Mouse (Mus musculus) midbrain, postnatal 0 days (tissue): ENCODE measurements around the gene Iqschfp. TPM values are rescaled to one million over a fixed set of nuclear protein-coding genes. Genes with fewer than 3 reads are reported as not detected.

Source experiments
- ATAC-seq: fragments of 200-750 bp; cut with Nextera tagmentation; 2 replicates; pipeline ENCODE4 v1.8.0; 2017; ENCODE audit warnings: moderate number of reproducible peaks, mild to moderate bottlenecking, moderate TSS enrichment, moderate library complexity; ENCODE audit not compliant: low FRiP score
- DNase-seq: peaks from one replicate; pipeline ENCODE4 v3.0.0-alpha.2; 2015; ENCODE audit warnings: low spot score
- H3K27ac ChIP-seq: fragments of 300-500 bp; sonication (generic); 2 replicates; pipeline ENCODE4 v1.5.1; 2014; ENCODE audit warnings: low read depth, mild to moderate bottlenecking, low read length, mixed read lengths
- H3K27me3 ChIP-seq: fragments of 300-500 bp; sonication (generic); 2 replicates; pipeline ENCODE4 v1.6.1; 2014; ENCODE audit warnings: low read length, control low read depth, mixed read lengths; ENCODE audit not compliant: insufficient read depth
- H3K36me3 ChIP-seq: fragments of 300-500 bp; sonication (generic); 2 replicates; pipeline ENCODE4 v1.6.1; 2014; ENCODE audit warnings: low read length, control low read depth, mixed read lengths; ENCODE audit not compliant: insufficient read depth
- H3K4me1 ChIP-seq: fragments of 300-500 bp; sonication (generic); 2 replicates; pipeline ENCODE4 v1.6.1; 2014; ENCODE audit warnings: mild to moderate bottlenecking, control low read depth, antibody characterized with exemption, low read length, mixed read lengths; ENCODE audit not compliant: insufficient read depth
- H3K4me2 ChIP-seq: fragments of 300-500 bp; sonication (generic); 2 replicates; pipeline ENCODE4 v1.6.1; 2014; ENCODE audit warnings: low read depth, mild to moderate bottlenecking, low read length, mixed read lengths; ENCODE audit not compliant: poor library complexity, severe bottlenecking
- H3K4me3 ChIP-seq: fragments of 300-500 bp; sonication (generic); 2 replicates; pipeline ENCODE4 v1.5.1; 2014; ENCODE audit warnings: low read depth, mild to moderate bottlenecking, low read length, moderate library complexity
- H3K9ac ChIP-seq: fragments of 300-500 bp; sonication (generic); replicated peaks from 2 replicates; pipeline ENCODE4 v1.6.1; 2014; ENCODE audit warnings: mild to moderate bottlenecking, low read length, moderate library complexity, mixed read lengths; ENCODE audit not compliant: poor library complexity, severe bottlenecking
- H3K9me3 ChIP-seq: fragments of 300-500 bp; sonication (generic); 2 replicates; pipeline ENCODE4 v1.6.1; 2016; ENCODE audit warnings: low read length, control low read depth
- CTCF ChIP-seq: IDR thresholded peaks from 2 replicates; pipeline ENCODE4 v1.5.1; 2016; ENCODE audit warnings: antibody characterized with exemption, mild to moderate bottlenecking
- WGBS: fragments of 180-500 bp; shearing (Covaris S2); extraction: QIAGEN DNeasy Blood & Tissue Kit; methylation state at CpG from one replicate; pipeline ENCODE4 v1.1.7; 2014; 5-methylcytosine and 5-hydroxymethylcytosine counted together
- polyA plus RNA-seq: library from polyadenylated mRNA; unstranded; fragments of >200 nt; fragmentation: Nextera tagmentation; extraction: Ambion mirVana; gene quantifications from 2 replicates; pipeline ENCODE4 v1.2.1, GENCODE M21; 2015
- total RNA-seq: library from RNA; depleted of rRNA; stranded (reverse); fragments of >200 nt; gene quantifications from 2 replicates; pipeline ENCODE4 v1.2.3, GENCODE M21; 2014

Iqschfp gene
- total and polyA plus RNA-seq, 2 experiments from 2014 or later: 4.5 to 5.7 TPM

GRCm38 (mm10) chr3:68064731-68065130 lies 172.7 kb downstream of the Iqschfp start, which contains the start of gene Schip1:
Schip1 (plus strand) TSS chr3:68064802.
- H3K4me1 ChIP-seq: no peaks in the 10 kb centered on the region
- TF ChIP-seq CTCF: no peak
- ATAC-seq (no peak), DNase-seq (no peak)
- H3K4me2 ChIP-seq: no peak within 1 kb of the TSS
- no peak within 1 kb of the TSS for H3K4me3 ChIP-seq
- H3K9ac ChIP-seq: no peak within 1 kb of the TSS
- WGBS: 44% methylated on average over 12 of the region's 12 CpGs
- H3K27me3 ChIP-seq: no peaks in the 10 kb centered on the region
- no peaks in the 10 kb centered on the region for H3K9me3 ChIP-seq
- no peak within 1 kb of the TSS for H3K27ac ChIP-seq
- H3K36me3 ChIP-seq: no peaks in the 10 kb centered on the region

DNA sequence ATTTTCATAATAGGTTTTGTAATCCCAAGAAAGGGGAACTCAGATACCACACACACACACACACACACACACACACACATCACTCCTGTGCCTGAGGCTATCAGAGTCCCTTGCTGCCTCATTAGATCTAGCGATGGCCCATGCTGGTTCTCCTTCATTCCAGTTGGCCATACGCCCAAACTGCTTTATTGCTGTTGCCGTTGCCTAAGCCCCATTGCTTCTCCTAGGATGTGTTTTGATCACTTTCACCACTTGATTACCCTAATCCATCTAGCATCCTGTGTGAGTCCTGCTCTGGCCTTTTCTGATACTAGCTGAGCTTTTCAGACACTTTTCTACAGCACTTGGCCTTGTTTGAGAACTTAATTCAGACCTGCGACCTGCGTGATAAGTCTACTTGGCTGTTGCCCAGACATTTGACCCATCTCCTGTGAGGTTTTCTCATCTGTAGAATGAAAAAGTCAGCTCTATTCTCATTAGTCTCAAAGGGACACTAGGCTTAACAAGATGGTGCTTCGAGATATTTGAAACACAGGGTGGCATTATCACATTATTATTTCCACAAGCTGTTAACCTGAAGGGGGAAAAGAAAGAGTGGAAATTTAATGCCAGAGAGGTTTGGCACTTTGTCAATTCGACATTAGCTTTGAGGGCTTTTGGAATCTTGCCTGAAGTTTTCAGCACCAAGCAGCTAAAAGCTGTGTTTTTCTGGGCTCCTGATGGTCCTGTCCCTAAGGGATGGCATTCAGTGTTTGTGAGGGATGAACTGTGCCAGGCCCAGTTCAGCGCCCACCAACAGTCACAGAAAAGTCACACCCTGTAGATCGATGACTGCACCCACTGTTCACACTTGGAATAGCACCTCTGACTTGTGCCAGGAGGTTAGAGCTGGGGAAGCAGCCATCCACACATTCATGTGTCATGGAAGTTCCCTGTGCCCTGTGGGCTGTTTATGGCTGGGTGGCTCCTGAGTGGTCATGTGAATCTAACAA lies 179.7 kb downstream of the Iqschfp start:
- Histone ChIP-seq H3K4me3 (no peak overlapping the region), H3K9ac (no peak overlapping the region), H3K9me3 (no peaks in the 10 kb centered on the region), H3K4me2 (no peak overlapping the region), H3K27me3 (no peaks in the 10 kb centered on the region), H3K27ac (no peak overlapping the region), H3K4me1 (no peaks in the 10 kb centered on the region; the same call in 1 of the 2 replicates), H3K36me3 (no peaks in the 10 kb centered on the region)
- DNase-seq (peak; percentile 87), ATAC-seq (peak; percentile 56; the same call in 1 of the 2 replicates)
- WGBS: 51% methylated on average over 9 of the region's 9 CpGs
- TF ChIP-seq CTCF: peak; percentile 10; the same call in 1 of the 2 replicates

GRCm38 (mm10) chr3:68077406-68077805 lies 185.4 kb downstream of the Iqschfp start:
- no peak overlapping the region for H3K27ac ChIP-seq
- H3K27me3 ChIP-seq: no peaks in the 10 kb centered on the region
- no peaks in the 10 kb centered on the region; the same call in 1 of the 2 replicates for H3K4me1 ChIP-seq
- H3K36me3 ChIP-seq: no peaks in the 10 kb centered on the region
- no peaks in the 10 kb centered on the region for H3K9me3 ChIP-seq
- H3K4me3 ChIP-seq: no peak overlapping the region
- no peak for DNase-seq
- no peak overlapping the region for H3K9ac ChIP-seq
- ATAC-seq: no peak
- no peak overlapping the region for H3K4me2 ChIP-seq
- 81% methylated on average over 4 of the region's 4 CpGs for WGBS
- TF ChIP-seq CTCF: no peak

DNA sequence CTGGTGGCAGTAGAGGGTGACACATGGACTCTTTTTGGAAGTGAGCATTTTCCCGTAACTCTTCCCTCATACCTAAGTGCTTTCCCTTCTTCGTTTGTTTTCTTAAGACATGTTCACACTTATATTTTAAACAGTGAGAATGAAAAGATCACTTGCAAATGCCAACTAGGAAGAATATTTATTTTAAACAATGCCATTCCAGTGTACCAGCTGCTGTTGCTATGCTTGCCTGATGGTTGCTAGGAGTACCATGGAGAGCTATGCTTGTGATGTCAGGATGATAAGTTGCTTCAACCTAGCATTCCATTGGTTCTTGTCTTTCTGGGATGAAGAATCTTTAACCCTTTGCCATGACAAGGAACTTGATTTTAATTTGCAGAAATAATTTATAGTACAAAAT lies 193.0 kb downstream of the Iqschfp start:
- Histone ChIP-seq H3K27ac (no peak overlapping the region), H3K36me3 (no peaks in the 10 kb centered on the region), H3K4me3 (no peak overlapping the region), H3K9ac (no peak overlapping the region), H3K27me3 (no peaks in the 10 kb centered on the region), H3K4me1 (no peaks in the 10 kb centered on the region), H3K4me2 (no peak overlapping the region), H3K9me3 (no peaks in the 10 kb centered on the region)
- no peak for DNase-seq
- no peak for ATAC-seq
- no peak for TF ChIP-seq CTCF
- 75% methylated on average over 2 of the region's 2 CpGs for WGBS

- no peak overlapping the region for H3K4me2 ChIP-seq
- TF ChIP-seq CTCF: no peak
- ATAC-seq: no peak
Measured at GRCm38 (mm10) chr3:68092108-68092507, 200.1 kb downstream of the Iqschfp start.

More at GRCm38 (mm10) chr3:68092108-68092507, 200.1 kb downstream of the Iqschfp start:
- Histone ChIP-seq H3K4me1 (no peaks in the 10 kb centered on the region), H3K27ac (no peak overlapping the region), H3K9me3 (no peaks in the 10 kb centered on the region), H3K36me3 (no peaks in the 10 kb centered on the region), H3K27me3 (no peaks in the 10 kb centered on the region), H3K4me3 (no peak overlapping the region), H3K9ac (no peak overlapping the region)
- no peak for DNase-seq
- WGBS: 76% methylated on average over 4 of the region's 4 CpGs
